Mouse (Mus musculus) testis, adult 2 months (tissue): Measurements from ENCODE around the gene Tmem120b.
"Not testable (repeated sequence)": the region's sequence is repeated elsewhere in the genome, so short reads cannot be mapped to it uniquely, and the experiment has no call there.

Experiments used
- CTCF ChIP-seq: fragments of 200-500 bp; IDR thresholded peaks from 2 replicates; pipeline ENCODE4 v1.5.1; 2012; ENCODE audit warnings: low read depth, mild to moderate bottlenecking, inconsistent platforms, low read length, moderate library complexity; ENCODE audit not compliant: control insufficient read depth, insufficient read depth, insufficient replicate concordance
- POLR2A ChIP-seq: fragments of 200-500 bp; IDR thresholded peaks from 2 replicates; pipeline ENCODE4 v1.6.1; 2012; ENCODE audit warnings: low read depth, mild to moderate bottlenecking, inconsistent platforms, low read length, moderate library complexity; ENCODE audit not compliant: control insufficient read depth

DNA sequence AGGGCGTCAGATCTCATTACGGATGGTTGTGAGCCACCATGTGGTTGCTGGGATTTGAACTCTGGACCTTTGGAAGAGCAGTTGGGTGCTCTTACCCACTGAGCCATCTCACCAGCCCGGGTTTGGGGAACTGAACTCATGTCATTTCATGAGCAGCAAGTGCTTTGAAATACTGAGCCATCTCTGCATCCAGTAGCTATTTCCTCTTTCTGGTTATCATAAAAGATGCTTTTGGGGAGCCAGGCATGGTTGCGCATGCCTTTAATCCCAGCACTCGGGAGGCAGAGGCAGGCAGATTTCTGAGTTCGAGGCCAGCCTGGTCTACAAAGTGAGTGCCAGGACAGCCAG is 6.8 kb upstream of the Tmem120b start:
- TF ChIP-seq CTCF, POLR2A: not testable (repeated sequence)
